Mouse (Mus musculus): ENCODE data around the gene Clcn1. TPM values are rescaled to one million over a fixed set of nuclear protein-coding genes. Genes with fewer than 3 reads are reported as not detected.

The Clcn1 gene
- total and polyA plus RNA-seq, 3 experiments: 0.04 to 0.22 TPM; not detected in 1

- no peak overlapping the region for H3K9ac ChIP-seq (ENCODE audit: control insufficient read depth, low read depth, low read length, poor library complexity, severe bottlenecking)
- H3K79me2 ChIP-seq (ENCODE audit: control insufficient read depth, insufficient read depth, low read length, poor library complexity): no peaks in the 10 kb centered on the region
- TF ChIP-seq TAL1 (IDR thresholded peaks at IDR 0.05; ENCODE audit: low read length): peak; percentile 72
- TF ChIP-seq GATA1 (IDR thresholded peaks at IDR 0.05; ENCODE audit: low read depth, low read length): peak; percentile 75
- peak; percentile 71 to 78 for TF ChIP-seq EP300 (IDR thresholded peaks at IDR 0.05; ENCODE audit: low read depth in 1 of 2, low read length in 2 of 2)
- peak; percentile 61 for TF ChIP-seq TCF12 (IDR thresholded peaks at IDR 0.05; ENCODE audit: low read depth, low read length)
- no peak for TF ChIP-seq UBTF (IDR thresholded peaks at IDR 0.05; ENCODE audit: borderline replicate concordance, insufficient read depth, low read depth, low read length)
- peaks cover 0 to 28% of the 10 kb centered on the region in 2 experiments; a peak in 2 of 4 replicates for H3K36me3 ChIP-seq (ENCODE audit: control insufficient read depth in 1 of 2, insufficient read depth in 2 of 2, low read length in 2 of 2)
- H3K27ac ChIP-seq (ENCODE audit: control insufficient read depth, low read depth, low read length): no peak overlapping the region
- H3K27me3 ChIP-seq (ENCODE audit: control insufficient read depth in 1 of 2, insufficient read depth in 2 of 2, low read length in 2 of 2): no peaks in the 10 kb centered on the region
- H3K4me1 ChIP-seq (ENCODE audit: control insufficient read depth in 1 of 2, insufficient read depth in 2 of 2, low read length in 2 of 2): peaks cover 2 to 22% of the 10 kb centered on the region in 2 experiments
- H3K9me3 ChIP-seq (replicated peaks; ENCODE audit: insufficient read depth, low read length): no peaks in the 10 kb centered on the region
- H3K4me3 ChIP-seq (ENCODE audit: control insufficient read depth in 1 of 2, insufficient read depth in 1 of 2, low read depth in 2 of 2, low read length in 2 of 2): no peak overlapping the region
- DNase-seq (ENCODE audit: low read depth, low spot score): peak; percentile 62
Measured at GRCm38 (mm10) chr6:42328757-42329156, 42.3 kb downstream of the Clcn1 start.

- H3K27me3 ChIP-seq (ENCODE audit: control insufficient read depth in 1 of 2, insufficient read depth in 2 of 2, low read length in 2 of 2): no peaks in the 10 kb centered on the region
- TF ChIP-seq KAT2A (conservative IDR thresholded peaks at IDR 0.05; ENCODE audit: low read depth, low read length) (no peak), USF1 (IDR thresholded peaks at IDR 0.05; ENCODE audit: low read depth, low read length) (no peak), CTCF (IDR thresholded peaks at IDR 0.05 in 2 of 3, conservative IDR thresholded peaks at IDR 0.05 in 1 of 3; ENCODE audit: control insufficient read depth in 1 of 3, insufficient read depth in 1 of 3, low read depth in 2 of 3, low read length in 3 of 3, poor library complexity in 1 of 3, severe bottlenecking in 1 of 3) (no peak), EP300 (IDR thresholded peaks at IDR 0.05; ENCODE audit: low read depth in 1 of 2, low read length in 2 of 2) (peak in 1 of 2 experiments; percentile 36; a peak in 1 of 4 replicates), TBP (IDR thresholded peaks at IDR 0.05; ENCODE audit: low read depth, low read length) (0 out of 2 replicates have a peak, but pooled peaks have one; percentile 14)
Measured at GRCm38 (mm10) chr6:42330216-42330615, 43.7 kb downstream of the Clcn1 start.

GRCm38 (mm10) chr6:42330946-42331345 lies 44.5 kb downstream of the Clcn1 start:
- TF ChIP-seq MAZ (IDR thresholded peaks at IDR 0.05; ENCODE audit: low read depth, low read length): no peak
- no peak for TF ChIP-seq CHD2 (IDR thresholded peaks at IDR 0.05; ENCODE audit: low read length)
- TF ChIP-seq ZNF384 (IDR thresholded peaks at IDR 0.05; ENCODE audit: low read depth, low read length): no peak
- TF ChIP-seq MAFK (IDR thresholded peaks at IDR 0.05; ENCODE audit: borderline replicate concordance, low read depth, low read length): no peak
- TF ChIP-seq UBTF (IDR thresholded peaks at IDR 0.05; ENCODE audit: borderline replicate concordance, insufficient read depth, low read depth, low read length): no peak
- TF ChIP-seq USF2 (IDR thresholded peaks at IDR 0.05; ENCODE audit: borderline replicate concordance in 1 of 2, insufficient read depth in 1 of 2, low read depth in 1 of 2, low read length in 2 of 2): no peak
- TF ChIP-seq USF1 (IDR thresholded peaks at IDR 0.05; ENCODE audit: low read depth, low read length): no peak
- TF ChIP-seq POLR2AphosphoS2 (IDR thresholded peaks at IDR 0.05; ENCODE audit: low read length): no peak
- H3K27me3 ChIP-seq (ENCODE audit: control insufficient read depth in 1 of 2, insufficient read depth in 2 of 2, low read length in 2 of 2): no peaks in the 10 kb centered on the region
- no peaks in the 10 kb centered on the region for H3K9me3 ChIP-seq (replicated peaks; ENCODE audit: insufficient read depth, low read length)
- peaks cover 0 to 26% of the 10 kb centered on the region in 2 experiments; a peak in 2 of 4 replicates for H3K36me3 ChIP-seq (ENCODE audit: control insufficient read depth in 1 of 2, insufficient read depth in 2 of 2, low read length in 2 of 2)
- peaks cover 2 to 20% of the 10 kb centered on the region in 2 experiments for H3K4me1 ChIP-seq (ENCODE audit: control insufficient read depth in 1 of 2, insufficient read depth in 2 of 2, low read length in 2 of 2)
- H3K79me2 ChIP-seq (ENCODE audit: control insufficient read depth, insufficient read depth, low read length, poor library complexity): no peaks in the 10 kb centered on the region
- no peak overlapping the region for H3K4me3 ChIP-seq (ENCODE audit: control insufficient read depth in 1 of 2, insufficient read depth in 1 of 2, low read depth in 2 of 2, low read length in 2 of 2)
- H3K9ac ChIP-seq (ENCODE audit: control insufficient read depth, low read depth, low read length, poor library complexity, severe bottlenecking): no peak overlapping the region
- DNase-seq (ENCODE audit: low read depth, low spot score): no peak
- H3K27ac ChIP-seq (ENCODE audit: control insufficient read depth, low read depth, low read length): no peak overlapping the region

More at GRCm38 (mm10) chr6:42330216-42330615, 43.7 kb downstream of the Clcn1 start:
- H3K36me3 ChIP-seq (ENCODE audit: control insufficient read depth in 1 of 2, insufficient read depth in 2 of 2, low read length in 2 of 2): peaks cover 0 to 28% of the 10 kb centered on the region in 2 experiments; a peak in 2 of 4 replicates
- no peak overlapping the region for H3K27ac ChIP-seq (ENCODE audit: control insufficient read depth, low read depth, low read length)
- no peak overlapping the region for H3K4me3 ChIP-seq (ENCODE audit: control insufficient read depth in 1 of 2, insufficient read depth in 1 of 2, low read depth in 2 of 2, low read length in 2 of 2)
- H3K4me1 ChIP-seq (ENCODE audit: control insufficient read depth in 1 of 2, insufficient read depth in 2 of 2, low read length in 2 of 2): peaks cover 2 to 22% of the 10 kb centered on the region in 2 experiments
- DNase-seq (ENCODE audit: low read depth, low spot score): no peak
- no peaks in the 10 kb centered on the region for H3K9me3 ChIP-seq (replicated peaks; ENCODE audit: insufficient read depth, low read length)
- H3K79me2 ChIP-seq (ENCODE audit: control insufficient read depth, insufficient read depth, low read length, poor library complexity): no peaks in the 10 kb centered on the region
- no peak overlapping the region for H3K9ac ChIP-seq (ENCODE audit: control insufficient read depth, low read depth, low read length, poor library complexity, severe bottlenecking)

All from MEL (cell line).